Mouse (Mus musculus) lung, postnatal 0 days (tissue): Measurements from ENCODE around the gene Bcas1.

Source experiments
- CTCF ChIP-seq: IDR thresholded peaks from 2 replicates; pipeline ENCODE4 v1.5.1; 2016; ENCODE audit warnings: antibody characterized with exemption, mild to moderate bottlenecking
- EP300 ChIP-seq: IDR thresholded peaks from 2 replicates; pipeline ENCODE4 v1.6.1; 2016; ENCODE audit warnings: antibody characterized with exemption, mild to moderate bottlenecking, control low read depth

DNA sequence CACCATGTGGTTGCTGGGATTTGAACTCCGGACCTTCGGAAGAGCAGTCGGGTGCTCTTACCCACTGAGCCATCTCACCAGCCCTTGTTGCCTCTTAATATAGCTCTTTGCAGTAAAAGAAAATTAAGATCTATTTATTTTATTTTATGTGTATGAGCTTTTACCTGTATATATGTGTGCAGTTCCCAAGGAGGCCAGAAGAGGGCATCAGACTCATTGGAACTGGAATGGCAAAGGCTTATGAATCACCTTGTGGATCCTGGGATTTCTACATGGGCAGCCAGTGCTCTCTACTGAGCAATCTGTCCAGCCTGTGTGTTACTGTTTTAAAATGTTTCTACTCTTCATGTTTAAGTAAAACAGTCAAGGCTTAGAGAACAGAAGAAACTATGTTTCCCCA, 14.9 kb upstream of the Bcas1 start:
- peak; percentile 59 for TF ChIP-seq CTCF
- no peak for TF ChIP-seq EP300
